Mouse (Mus musculus): Measurements from ENCODE around the gene A630089N07Rik. TPM values are rescaled to one million over a fixed set of nuclear protein-coding genes. Genes with fewer than 3 reads are reported as not detected.
"Not testable (repeated sequence)": the region's sequence is repeated elsewhere in the genome, so short reads cannot be mapped to it uniquely, and the experiment has no call there.

The A630089N07Rik gene
- polyA plus RNA-seq, 1 experiment from 2014 or later = 39.2 TPM

DNA sequence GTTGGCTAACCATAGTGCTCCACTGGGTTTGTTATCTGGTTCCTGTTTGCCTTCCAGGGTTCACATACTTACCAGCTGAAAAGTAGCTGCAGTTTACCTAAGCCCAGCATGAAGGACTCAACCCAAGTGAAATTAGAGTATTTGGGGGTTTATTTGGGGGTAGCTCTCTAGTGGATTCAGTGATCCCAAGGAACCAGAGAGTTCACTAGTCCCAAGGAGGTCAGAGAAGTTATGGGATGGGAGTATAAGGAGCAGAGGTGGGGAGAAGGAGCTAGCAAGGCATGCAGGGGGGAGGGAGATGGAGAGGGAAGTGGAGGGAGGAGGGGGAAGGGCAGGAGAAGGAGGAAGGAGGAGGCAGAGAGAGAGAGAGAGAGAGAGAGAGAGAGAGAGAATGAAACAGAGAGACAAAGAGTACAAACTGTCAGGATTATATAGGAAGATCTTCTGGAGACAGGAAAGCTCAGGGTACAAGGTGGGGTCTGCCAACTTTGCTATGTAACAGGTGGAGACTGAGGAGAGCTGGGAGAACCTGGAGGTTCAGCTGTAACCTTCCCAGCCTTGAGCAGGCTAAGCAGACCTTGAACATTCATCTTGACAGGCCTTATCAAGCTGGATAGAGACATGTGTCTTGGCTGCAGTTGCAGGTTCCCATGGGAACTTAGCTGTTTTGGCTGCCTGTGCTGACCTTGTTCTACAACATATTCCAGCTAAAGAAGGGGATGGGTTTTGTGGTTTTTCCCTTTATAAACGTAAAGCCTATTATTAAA, 86.2 kb downstream of the A630089N07Rik start:
- Histone ChIP-seq H3K9me3 (peaks cover 20% of the 10 kb centered on the region), H3K4me3 (peak overlapping the region; percentile 62), H3K36me3 (replicated peaks) (peaks cover 26% of the 10 kb centered on the region), H3K27ac (peak overlapping the region; percentile 81), H3K4me1 (peaks cover 17% of the 10 kb centered on the region), H3K27me3 (ENCODE audit: poor library complexity, severe bottlenecking) (no peaks in the 10 kb centered on the region)
- WGBS = 25% methylated on average over 1 of the region's 1 CpGs
- no peak for DNase-seq (ENCODE audit: extremely low spot score, low spot score)

DNA sequence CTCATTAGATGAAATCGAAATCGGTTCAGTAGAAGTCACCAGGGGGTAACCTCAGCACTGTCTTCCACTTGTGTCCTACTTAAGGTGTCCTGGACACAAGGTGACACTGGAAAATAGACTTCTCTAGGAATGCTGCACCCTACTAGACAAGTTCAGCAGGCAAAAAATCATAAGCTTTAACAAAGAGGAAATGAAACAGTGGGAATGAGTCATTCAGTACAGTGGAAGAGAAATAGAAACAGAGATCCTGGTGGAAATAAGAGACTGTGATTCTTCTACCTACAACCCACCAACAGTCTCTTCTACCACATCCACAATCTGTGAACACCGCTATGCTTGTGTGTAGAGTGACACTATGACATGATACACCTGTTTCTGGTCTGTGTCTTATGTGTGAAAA, 89.8 kb downstream of the A630089N07Rik start:
- DNase-seq (ENCODE audit: extremely low spot score, low spot score); H3K27ac ChIP-seq; H3K4me1 ChIP-seq; H3K4me3 ChIP-seq; H3K9me3 ChIP-seq; H3K36me3 ChIP-seq (replicated peaks); H3K27me3 ChIP-seq (ENCODE audit: poor library complexity, severe bottlenecking): not testable (repeated sequence)
- 84% methylated on average over 3 of the region's 3 CpGs for WGBS

- Histone ChIP-seq H3K27me3 (ENCODE audit: poor library complexity, severe bottlenecking) (no peaks in the 10 kb centered on the region), H3K4me1 (peaks cover 7% of the 10 kb centered on the region), H3K4me3 (no peak overlapping the region), H3K9me3 (no peaks in the 10 kb centered on the region; the same call in 1 of the 2 replicates), H3K36me3 (replicated peaks) (no peaks in the 10 kb centered on the region), H3K27ac (no peak overlapping the region)
- WGBS = 81% methylated on average over 2 of the region's 2 CpGs
- no peak for DNase-seq (ENCODE audit: extremely low spot score, low spot score)
Observed at GRCm38 (mm10) chr16:97991517-97991916, 90.7 kb downstream of the A630089N07Rik start.

DNA sequence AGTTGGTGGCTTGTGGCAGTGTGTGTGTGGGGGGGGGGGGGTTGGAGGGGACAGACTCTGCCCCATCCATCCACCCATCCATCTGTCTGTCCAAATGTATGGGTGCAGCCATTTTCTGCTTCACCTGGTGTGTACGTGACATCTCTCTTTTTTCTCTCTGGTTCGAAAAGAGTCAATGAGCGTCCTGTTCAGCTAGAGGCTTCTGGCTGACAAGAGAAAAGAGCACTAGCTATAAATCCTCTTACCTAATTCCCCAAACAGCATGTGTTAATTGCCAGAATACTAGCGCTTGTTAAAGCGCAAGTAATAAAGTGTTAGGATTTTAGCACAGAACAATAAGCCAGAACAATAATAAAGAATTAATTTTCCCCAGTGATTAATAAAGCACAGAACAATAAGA, 97.7 kb downstream of the A630089N07Rik start:
- H3K4me3 ChIP-seq = no peak overlapping the region
- H3K36me3 ChIP-seq (replicated peaks) = no peaks in the 10 kb centered on the region
- no peaks in the 10 kb centered on the region for H3K27me3 ChIP-seq (ENCODE audit: poor library complexity, severe bottlenecking)
- 57% methylated on average over 5 of the region's 5 CpGs for WGBS
- no peak overlapping the region for H3K27ac ChIP-seq
- no peak for DNase-seq (ENCODE audit: extremely low spot score, low spot score)
- H3K9me3 ChIP-seq = no peaks in the 10 kb centered on the region; the same call in 1 of the 2 replicates
- H3K4me1 ChIP-seq = peaks cover 4% of the 10 kb centered on the region; the same call in 1 of the 2 replicates

DNA sequence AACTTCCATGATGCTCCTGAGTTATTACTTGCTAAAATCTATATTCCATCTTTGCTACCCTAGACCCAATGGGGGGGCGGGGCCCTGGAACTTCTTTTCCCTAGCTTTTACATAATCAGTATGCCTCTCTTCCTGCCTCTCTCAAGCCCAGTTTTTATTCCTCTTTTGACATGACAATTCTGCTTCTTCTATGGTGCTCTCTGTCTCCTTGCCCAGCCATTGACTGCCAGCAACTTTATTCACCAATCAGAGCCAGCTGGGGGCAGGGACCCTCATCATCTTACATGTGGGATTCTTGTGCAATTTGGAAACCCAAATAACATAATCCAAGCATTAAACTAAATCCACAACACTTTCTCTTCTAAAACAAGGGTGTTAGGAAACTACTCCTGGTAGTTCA, 100.9 kb downstream of the A630089N07Rik start:
- H3K27me3 ChIP-seq (ENCODE audit: poor library complexity, severe bottlenecking) = no peaks in the 10 kb centered on the region

DNA sequence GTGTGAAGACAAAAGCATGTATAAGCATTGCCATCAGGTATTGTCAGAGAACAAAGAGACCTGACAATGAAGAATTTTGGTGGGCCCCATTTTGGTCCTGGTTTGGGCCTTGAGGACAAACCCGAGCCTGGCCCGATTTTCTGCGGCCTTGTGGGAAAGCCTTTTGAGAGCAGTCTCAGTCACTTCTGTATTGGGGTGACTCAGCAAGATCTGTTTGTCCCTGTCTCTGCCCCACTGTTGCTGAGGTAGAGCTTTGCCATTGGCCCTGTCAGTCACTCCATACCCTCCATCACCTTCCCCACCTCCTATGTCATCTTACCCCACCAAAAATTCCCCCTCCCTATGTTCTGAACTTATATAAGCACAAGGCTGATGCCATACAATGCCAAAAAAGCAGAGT, 104.5 kb downstream of the A630089N07Rik start:
- H3K27ac ChIP-seq = no peak overlapping the region
- 91% methylated on average over 3 of the region's 3 CpGs for WGBS
- H3K36me3 ChIP-seq (replicated peaks) = no peaks in the 10 kb centered on the region
- H3K27me3 ChIP-seq (ENCODE audit: poor library complexity, severe bottlenecking) = no peaks in the 10 kb centered on the region
- H3K9me3 ChIP-seq = no peaks in the 10 kb centered on the region
- no peak for DNase-seq (ENCODE audit: extremely low spot score, low spot score)
- H3K4me3 ChIP-seq = no peak overlapping the region
- no peaks in the 10 kb centered on the region for H3K4me1 ChIP-seq

More for the DNA sequence above, 100.9 kb downstream of the A630089N07Rik start:
- Histone ChIP-seq H3K27ac (no peak overlapping the region), H3K9me3 (no peaks in the 10 kb centered on the region), H3K4me1 (peaks cover 4% of the 10 kb centered on the region; the same call in 1 of the 2 replicates), H3K4me3 (no peak overlapping the region), H3K36me3 (replicated peaks) (no peaks in the 10 kb centered on the region)
- no peak for DNase-seq (ENCODE audit: extremely low spot score, low spot score)
- WGBS = 92% methylated on average over 1 of the region's 1 CpGs

DNA sequence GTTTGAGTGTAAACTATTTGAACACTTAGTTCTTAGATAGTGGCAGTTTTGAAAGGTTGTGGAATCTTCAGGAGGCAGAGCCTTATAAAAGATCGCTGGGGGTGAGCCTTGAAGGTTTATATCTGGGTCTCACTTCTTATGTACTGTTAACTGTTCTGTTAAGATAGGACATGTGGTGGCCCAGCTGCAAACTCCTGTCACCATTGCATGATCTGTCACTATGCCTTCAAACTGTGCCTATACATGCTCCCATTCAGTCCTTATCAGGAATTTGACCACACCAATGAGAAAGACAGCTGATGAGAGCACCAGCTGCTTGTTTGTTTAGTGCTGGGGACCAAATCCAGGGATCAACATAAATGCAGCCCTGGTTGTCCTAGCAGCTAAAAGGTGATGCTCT, 105.0 kb downstream of the A630089N07Rik start:
- H3K4me3 ChIP-seq = no peak overlapping the region
- H3K36me3 ChIP-seq (replicated peaks) = no peaks in the 10 kb centered on the region
- H3K4me1 ChIP-seq = no peaks in the 10 kb centered on the region
- no peak overlapping the region for H3K27ac ChIP-seq
- no peak for DNase-seq (ENCODE audit: extremely low spot score, low spot score)
- 77% methylated on average over 1 of the region's 1 CpGs for WGBS
- no peaks in the 10 kb centered on the region for H3K9me3 ChIP-seq
- no peaks in the 10 kb centered on the region for H3K27me3 ChIP-seq (ENCODE audit: poor library complexity, severe bottlenecking)

- peaks cover 22% of the 10 kb centered on the region for H3K4me1 ChIP-seq
- no peaks in the 10 kb centered on the region for H3K27me3 ChIP-seq (ENCODE audit: poor library complexity, severe bottlenecking)
- no peaks in the 10 kb centered on the region for H3K36me3 ChIP-seq (replicated peaks)
- H3K27ac ChIP-seq = no peak overlapping the region
- H3K9me3 ChIP-seq = 0 out of 2 replicates have a peak, but pooled peaks cover 3% of the 10 kb centered on the region
- WGBS = 86% methylated on average over 3 of the region's 3 CpGs
- no peak overlapping the region for H3K4me3 ChIP-seq
- DNase-seq (ENCODE audit: extremely low spot score, low spot score) = no peak
Observed at GRCm38 (mm10) chr16:97963956-97964540, 118.2 kb downstream of the A630089N07Rik start.

DNA sequence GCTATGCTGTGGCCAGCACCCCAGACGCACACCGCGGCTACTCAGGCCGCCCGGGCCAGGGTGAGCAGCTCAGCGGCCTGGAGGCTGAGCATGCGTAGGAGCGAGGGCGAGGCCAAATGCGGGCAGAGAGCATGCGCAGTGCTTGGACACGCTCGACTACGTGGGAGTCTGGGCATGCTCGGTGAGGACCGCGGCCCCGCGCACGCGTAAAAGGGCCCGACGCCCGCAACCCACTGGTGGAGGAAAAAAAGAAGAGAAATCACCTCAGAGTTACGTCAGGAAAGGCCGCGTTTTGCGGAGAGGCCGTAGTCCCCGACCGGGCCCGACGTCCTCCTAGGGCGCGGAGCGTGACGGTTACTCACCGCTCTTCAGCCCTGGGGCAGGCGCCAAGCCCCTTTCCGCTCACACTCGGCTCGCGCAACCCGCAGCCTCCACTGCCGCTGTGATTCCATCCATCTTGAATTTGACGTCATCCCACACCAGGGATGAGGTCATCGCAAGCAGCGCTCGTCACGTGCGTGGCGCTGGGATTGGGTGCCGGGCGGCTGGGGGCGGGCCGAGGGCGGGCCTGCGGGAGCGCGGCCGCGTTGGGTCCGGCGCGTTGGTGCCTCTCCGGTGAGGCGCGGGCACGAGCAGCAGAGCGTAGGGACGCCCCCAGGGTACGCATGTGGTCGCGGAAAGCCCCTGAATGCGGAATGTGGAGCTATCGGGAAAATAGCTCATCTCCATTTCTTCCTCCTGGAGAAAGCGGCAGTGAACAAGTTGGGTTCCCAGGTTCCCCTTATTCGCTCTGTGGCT, 119.9 kb downstream of the A630089N07Rik start, which contains the start of the genes C2cd2 and Zbtb21:
Gene C2cd2 (minus strand): TSS at position 448 of the 798 bp plus-strand sequence.
Gene Zbtb21 (minus strand): TSS at position 472 of the 798 bp plus-strand sequence.
- peak; percentile 94 for DNase-seq (ENCODE audit: extremely low spot score, low spot score)
- Histone ChIP-seq H3K4me1 (peaks cover 22% of the 10 kb centered on the region), H3K4me3 (peak within 1 kb of the TSS; percentile 91), H3K27me3 (ENCODE audit: poor library complexity, severe bottlenecking) (no peaks in the 10 kb centered on the region), H3K27ac (peak within 1 kb of the TSS; percentile 96), H3K9me3 (no peaks in the 10 kb centered on the region), H3K36me3 (replicated peaks) (0 out of 2 replicates have a peak, but pooled peaks cover 5% of the 10 kb centered on the region)
- WGBS = under 1% methylated on average over 78 of the region's 78 CpGs

- peak overlapping the region; percentile 91 for H3K4me3 ChIP-seq
- H3K27me3 ChIP-seq (ENCODE audit: poor library complexity, severe bottlenecking) = no peaks in the 10 kb centered on the region
- peaks cover 8% of the 10 kb centered on the region for H3K36me3 ChIP-seq (replicated peaks)
- H3K27ac ChIP-seq = peak overlapping the region; percentile 96
- H3K9me3 ChIP-seq = no peaks in the 10 kb centered on the region
- DNase-seq (ENCODE audit: extremely low spot score, low spot score) = peak; percentile 13
- H3K4me1 ChIP-seq = peaks cover 22% of the 10 kb centered on the region
- WGBS = 10% methylated on average over 36 of the region's 36 CpGs
Observed at GRCm38 (mm10) chr16:97961381-97962150, 120.7 kb downstream of the A630089N07Rik start.

GRCm38 (mm10) chr16:97960348-97960747, 121.9 kb downstream of the A630089N07Rik start:
- DNase-seq (ENCODE audit: extremely low spot score, low spot score) = no peak
- 92% methylated on average over 3 of the region's 3 CpGs for WGBS
- no peaks in the 10 kb centered on the region for H3K27me3 ChIP-seq (ENCODE audit: poor library complexity, severe bottlenecking)
- H3K4me1 ChIP-seq = peaks cover 22% of the 10 kb centered on the region
- no peak overlapping the region for H3K4me3 ChIP-seq
- no peak overlapping the region for H3K27ac ChIP-seq
- no peaks in the 10 kb centered on the region for H3K9me3 ChIP-seq
- peaks cover 21% of the 10 kb centered on the region for H3K36me3 ChIP-seq (replicated peaks)

- Histone ChIP-seq H3K27ac (no peak overlapping the region), H3K36me3 (replicated peaks) (peaks cover 39% of the 10 kb centered on the region), H3K4me1 (peaks cover 22% of the 10 kb centered on the region), H3K27me3 (ENCODE audit: poor library complexity, severe bottlenecking) (no peaks in the 10 kb centered on the region), H3K4me3 (no peak overlapping the region), H3K9me3 (no peaks in the 10 kb centered on the region)
- no peak for DNase-seq (ENCODE audit: extremely low spot score, low spot score)
Observed at GRCm38 (mm10) chr16:97958401-97958973, 123.8 kb downstream of the A630089N07Rik start.
